Mouse (Mus musculus) small intestine, adult 2 months (tissue): ENCODE data around the gene Plac1.

Experiments used
- CTCF ChIP-seq: fragments of 200-500 bp; IDR thresholded peaks from 2 replicates; pipeline ENCODE4 v1.5.1; 2012; ENCODE audit warnings: low read depth, mild to moderate bottlenecking, control low read depth, inconsistent platforms, low read length, moderate library complexity, mixed read lengths; ENCODE audit not compliant: insufficient replicate concordance, insufficient read length; ENCODE audit errors: extremely low read depth
- POLR2A ChIP-seq: fragments of 200-500 bp; IDR thresholded peaks from 2 replicates; pipeline ENCODE4 v1.6.1; 2012; ENCODE audit warnings: low read depth, mild to moderate bottlenecking, control low read depth, inconsistent platforms, low read length, moderate library complexity

GRCm38 (mm10) chrX:53039651-53040050 is 200.3 kb downstream of the Plac1 start:
- TF ChIP-seq POLR2A (no peak), CTCF (no peak)
